Mouse (Mus musculus): ENCODE measurements around the gene Notch2.

Gene Notch2

GRCm38 (mm10) chr3:98052507-98053430 is 39.4 kb downstream of the Notch2 start:
- no peak for DNase-seq (ENCODE audit: low read depth)

GRCm38 (mm10) chr3:98053817-98054216 is 40.5 kb downstream of the Notch2 start:
- no peak for DNase-seq (ENCODE audit: low read depth)

- no peak for DNase-seq (ENCODE audit: low read depth)
Observed at GRCm38 (mm10) chr3:98054334-98055007, 41.1 kb downstream of the Notch2 start.

DNA sequence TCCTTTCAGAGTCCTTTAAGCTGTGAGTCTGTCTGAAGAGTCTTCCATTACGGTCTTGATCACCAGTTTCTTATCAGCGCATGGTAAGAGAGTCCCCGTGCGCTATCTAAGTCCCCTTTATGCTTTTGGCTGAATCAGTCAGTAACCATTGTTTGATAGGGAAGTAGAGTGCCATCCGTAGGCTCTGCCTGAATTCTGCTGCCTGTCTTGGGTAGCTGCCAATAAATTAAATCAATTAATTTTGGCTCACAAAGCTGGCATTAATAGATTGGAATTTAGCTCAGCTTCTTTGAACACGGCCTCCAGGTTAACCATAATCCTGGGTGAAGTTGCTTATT is 41.6 kb downstream of the Notch2 start:
- no peak for DNase-seq (ENCODE audit: low read depth)

- no peak for DNase-seq (ENCODE audit: low read depth)
Observed at GRCm38 (mm10) chr3:98055808-98056728, 42.7 kb downstream of the Notch2 start.

DNA sequence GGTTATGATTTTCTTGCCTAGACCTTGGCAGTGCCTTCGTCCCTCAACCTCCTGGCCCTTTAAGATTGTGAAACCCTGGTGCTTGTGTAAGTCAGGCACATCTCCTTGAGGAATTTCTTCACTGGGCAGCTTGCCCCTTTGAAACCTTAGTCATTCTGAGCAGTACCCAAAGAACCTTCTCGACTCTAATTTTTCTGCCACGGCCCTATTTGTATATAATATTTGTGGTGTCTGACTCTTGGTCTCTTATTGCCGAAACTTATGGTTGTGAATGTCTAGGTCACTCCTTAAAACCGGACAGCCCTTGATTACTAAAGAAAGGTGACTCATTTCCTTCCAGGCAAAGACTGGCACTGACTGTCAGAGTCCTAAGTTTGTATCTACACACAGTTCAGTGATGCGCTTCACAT is 43.6 kb downstream of the Notch2 start:
- no peak for DNase-seq (ENCODE audit: low read depth)

GRCm38 (mm10) chr3:98059076-98059475 is 45.7 kb downstream of the Notch2 start:
- no peak for DNase-seq (ENCODE audit: low read depth)

GRCm38 (mm10) chr3:98060981-98061660 is 47.8 kb downstream of the Notch2 start:
- DNase-seq (ENCODE audit: low read depth): no peak

DNA sequence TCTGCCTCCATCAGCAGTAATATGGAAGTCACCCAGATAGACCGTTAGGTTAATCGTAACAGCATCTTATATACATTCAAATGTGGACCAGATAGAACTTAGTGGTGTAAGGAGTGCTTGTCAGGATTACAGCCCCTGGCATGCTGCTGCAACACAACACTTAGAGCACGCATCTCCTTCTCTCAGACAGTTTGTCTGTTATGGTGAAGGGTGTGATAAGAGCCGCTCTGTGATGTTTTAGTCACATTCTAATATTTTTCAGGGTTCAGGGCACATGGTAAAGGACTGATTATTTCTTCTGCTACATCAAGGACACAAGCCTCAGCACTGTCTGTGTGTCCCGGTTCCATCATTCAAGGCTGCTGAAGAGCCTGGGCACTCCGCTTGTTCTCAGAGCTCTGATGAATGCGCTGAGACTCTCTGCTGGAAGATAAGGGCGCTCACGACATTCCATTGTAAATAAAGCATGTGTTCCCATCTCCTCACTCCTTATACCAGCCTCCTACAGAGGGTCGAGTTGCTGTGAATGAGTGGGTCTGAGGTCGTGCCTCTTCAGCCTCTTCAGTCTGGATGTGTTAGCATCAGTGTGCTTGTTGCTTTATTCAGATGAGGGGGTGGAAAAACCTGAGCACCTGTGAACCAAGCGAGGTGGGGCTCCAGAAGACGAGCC is 48.5 kb downstream of the Notch2 start:
- no peak for DNase-seq (ENCODE audit: low read depth)

DNA sequence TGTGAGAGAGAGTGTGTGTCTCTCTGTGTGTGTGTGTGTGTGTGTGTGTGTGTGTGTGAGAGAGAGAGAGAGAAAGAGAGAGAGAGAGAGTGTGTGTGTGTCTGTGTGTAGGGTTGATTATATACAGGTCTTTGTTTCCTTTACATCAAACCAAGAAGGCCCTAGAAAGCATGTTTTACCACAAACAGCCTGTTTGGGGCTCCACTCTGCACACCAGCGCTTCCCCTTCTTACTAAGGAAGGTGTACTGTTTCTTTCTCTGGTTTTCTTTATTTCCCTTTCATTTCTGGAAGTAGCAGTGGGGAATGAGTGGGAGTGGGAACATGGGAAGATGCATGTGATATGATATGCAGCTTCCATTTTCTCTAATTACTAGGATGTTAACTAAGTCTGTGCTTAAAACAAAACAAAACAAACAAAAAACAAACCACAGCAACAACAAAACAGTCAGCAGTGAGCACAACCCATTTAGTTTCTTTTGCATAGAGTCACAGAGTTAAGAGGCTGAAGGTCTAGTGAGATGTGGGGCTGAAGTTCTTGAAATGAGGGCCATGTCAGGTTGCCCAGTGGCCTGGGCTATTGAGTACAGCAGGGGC is 49.4 kb downstream of the Notch2 start:
- DNase-seq (ENCODE audit: low read depth): peak; percentile 15

GRCm38 (mm10) chr3:98063186-98063771 is 50.0 kb downstream of the Notch2 start:
- no peak for DNase-seq (ENCODE audit: low read depth)

DNA sequence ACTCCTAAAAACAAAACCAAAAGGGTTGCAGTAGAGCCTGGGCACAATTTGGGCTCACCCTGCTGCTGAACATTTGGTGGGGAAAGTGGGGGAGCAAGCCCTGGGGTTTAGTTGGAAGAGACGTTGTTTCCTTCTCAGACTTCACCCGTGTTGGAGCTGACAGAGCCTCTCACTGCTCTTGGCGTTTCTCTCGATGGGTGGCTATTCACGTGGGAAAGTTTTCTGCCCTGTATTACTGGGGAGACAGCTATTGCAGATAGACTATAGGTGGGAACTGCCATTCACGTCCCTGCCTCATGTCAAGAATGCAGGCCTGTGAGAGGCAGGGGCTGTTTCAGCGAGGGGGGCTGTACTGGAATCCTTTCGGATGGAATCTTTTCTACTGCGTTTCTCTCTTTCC is 50.5 kb downstream of the Notch2 start:
- no peak for DNase-seq (ENCODE audit: low read depth)

GRCm38 (mm10) chr3:98065004-98065403 is 51.7 kb downstream of the Notch2 start:
- DNase-seq (ENCODE audit: low read depth): no peak

DNA sequence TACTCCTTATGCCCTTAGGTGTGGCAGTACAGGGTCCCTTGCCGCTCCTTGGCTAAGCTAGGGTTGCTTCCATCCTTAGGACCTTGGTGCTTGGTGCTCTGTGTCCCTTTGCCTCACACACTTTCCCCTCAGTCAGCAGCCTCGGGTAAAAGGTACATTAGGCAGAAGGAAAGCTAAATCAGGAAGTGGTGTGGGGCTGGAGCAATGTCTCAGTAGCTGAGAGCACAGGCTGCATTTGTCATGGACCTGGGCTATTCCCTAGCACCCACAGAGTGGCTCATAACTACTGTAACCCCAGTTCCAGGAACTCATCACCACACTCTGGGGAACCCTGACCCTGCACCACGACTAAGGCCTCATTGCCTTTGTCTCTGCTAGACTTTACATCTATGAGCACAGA is 53.1 kb downstream of the Notch2 start:
- DNase-seq (ENCODE audit: low read depth): no peak

GRCm38 (mm10) chr3:98067413-98067812 is 54.1 kb downstream of the Notch2 start:
- DNase-seq (ENCODE audit: low read depth): no peak

DNA sequence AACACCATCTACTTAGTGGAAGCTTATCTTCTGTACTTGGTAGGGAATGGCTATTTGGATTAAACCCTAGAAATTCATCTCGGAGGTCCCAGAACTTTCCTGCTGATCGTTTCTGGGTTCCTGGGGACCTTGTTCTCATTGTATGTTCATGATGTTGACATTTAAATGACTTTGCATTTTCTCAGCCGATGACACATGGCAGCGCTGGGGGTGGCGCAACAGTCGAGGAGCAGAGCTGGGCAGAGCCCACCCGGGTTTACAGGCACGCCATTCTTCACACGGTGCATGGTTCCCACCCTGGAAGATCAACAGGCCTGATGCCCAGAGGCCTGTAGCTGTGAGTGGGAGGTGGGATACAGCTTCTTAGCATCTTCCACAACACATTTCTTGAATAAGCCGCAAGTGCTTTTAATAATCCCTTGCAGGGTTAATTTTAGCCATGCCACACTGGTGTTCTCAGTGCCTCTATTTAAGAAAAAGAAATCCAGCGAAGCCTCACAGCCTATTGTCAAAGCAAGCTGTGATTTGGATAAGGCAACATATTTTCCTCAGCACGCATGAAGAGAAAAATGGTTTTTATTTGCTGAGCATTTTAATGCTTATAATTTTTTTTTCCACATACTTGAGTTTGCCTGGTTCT is 54.6 kb downstream of the Notch2 start:
- no peak for DNase-seq (ENCODE audit: low read depth)

GRCm38 (mm10) chr3:98069161-98069560 is 55.8 kb downstream of the Notch2 start:
- no peak for DNase-seq (ENCODE audit: low read depth)

GRCm38 (mm10) chr3:98069856-98070255 is 56.5 kb downstream of the Notch2 start:
- DNase-seq (ENCODE audit: low read depth): no peak

DNA sequence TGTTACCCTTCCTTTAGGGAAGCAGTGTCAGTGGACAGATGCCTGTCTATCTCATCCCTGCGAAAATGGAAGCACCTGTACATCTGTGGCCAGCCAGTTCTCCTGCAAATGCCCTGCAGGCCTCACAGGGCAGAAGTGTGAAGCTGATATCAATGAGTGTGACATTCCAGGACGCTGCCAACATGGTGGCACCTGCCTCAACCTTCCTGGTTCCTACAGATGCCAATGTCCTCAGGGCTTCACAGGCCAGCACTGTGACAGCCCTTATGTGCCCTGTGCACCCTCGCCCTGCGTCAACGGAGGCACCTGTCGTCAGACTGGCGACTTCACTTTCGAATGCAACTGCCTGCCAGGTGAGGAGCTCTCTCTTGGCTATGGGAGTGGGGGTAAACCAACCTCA is 59.2 kb downstream of the Notch2 start:
- DNase-seq (ENCODE audit: low read depth): no peak

- no peak for DNase-seq (ENCODE audit: low read depth)
Observed at GRCm38 (mm10) chr3:98073545-98073944, 60.2 kb downstream of the Notch2 start.
